Mouse (Mus musculus) T-cell, adult 2 months (primary cell): ENCODE measurements around the gene Polr2g.
"Not testable (repeated sequence)": the region's sequence is repeated elsewhere in the genome, so short reads cannot be mapped to it uniquely, and the experiment has no call there.

Source experiments
- DNase-seq: peaks from one replicate; pipeline ENCODE4 v3.0.0; 2022; ENCODE audit warnings: low spot score

Polr2g gene

GRCm38 (mm10) chr19:8798264-8798946 lies at the start of gene Polr2g:
Gene Polr2g (minus strand): TSS chr19:8798577.
- peak; percentile 92 for DNase-seq

- DNase-seq = peak; percentile 80
Measured at GRCm38 (mm10) chr19:8844371-8845129, 46.2 kb upstream of the Polr2g start.

GRCm38 (mm10) chr19:8842961-8843360 lies 44.6 kb upstream of the Polr2g start:
- DNase-seq = no peak

GRCm38 (mm10) chr19:8841012-8841411 lies 42.6 kb upstream of the Polr2g start:
- no peak for DNase-seq

GRCm38 (mm10) chr19:8839908-8840791 lies 41.8 kb upstream of the Polr2g start:
- peak; percentile 40 for DNase-seq

- DNase-seq = no peak
Measured at GRCm38 (mm10) chr19:8839103-8839907, 40.9 kb upstream of the Polr2g start, which contains the start of gene Gng3. Gene Gng3 (minus strand): TSS chr19:8839194.

GRCm38 (mm10) chr19:8838041-8838730 lies 39.8 kb upstream of the Polr2g start:
- DNase-seq = no peak

- peak; percentile 82 for DNase-seq
Measured at GRCm38 (mm10) chr19:8837251-8837791, 38.9 kb upstream of the Polr2g start, which contains the start of gene Bscl2. Gene Bscl2 (plus strand): TSS chr19:8837467.

GRCm38 (mm10) chr19:8836327-8836726 lies 38.0 kb upstream of the Polr2g start:
- not testable (repeated sequence) for DNase-seq

GRCm38 (mm10) chr19:8832971-8833370 lies 34.6 kb upstream of the Polr2g start:
- DNase-seq = no peak

- no peak for DNase-seq
Measured at GRCm38 (mm10) chr19:8831262-8831661, 32.9 kb upstream of the Polr2g start.

- no peak for DNase-seq
Measured at GRCm38 (mm10) chr19:8830664-8831063, 32.3 kb upstream of the Polr2g start.

- no peak for DNase-seq
Measured at GRCm38 (mm10) chr19:8829660-8830059, 31.3 kb upstream of the Polr2g start, which contains the start of gene AC129217.1. Gene AC129217.1 (plus strand): TSS chr19:8829773.

GRCm38 (mm10) chr19:8822696-8823095 lies 24.3 kb upstream of the Polr2g start:
- DNase-seq = no peak

GRCm38 (mm10) chr19:8821146-8821545 lies 22.8 kb upstream of the Polr2g start:
- no peak for DNase-seq

GRCm38 (mm10) chr19:8820424-8820956 lies 22.1 kb upstream of the Polr2g start:
- DNase-seq = no peak

- DNase-seq = peak; percentile 100
Measured at GRCm38 (mm10) chr19:8819596-8820423, 21.4 kb upstream of the Polr2g start, which contains the start of gene Hnrnpul2. Gene Hnrnpul2 (plus strand): TSS chr19:8820010.

GRCm38 (mm10) chr19:8818801-8819595 lies 20.6 kb upstream of the Polr2g start, which contains the start of gene Ttc9c:
Gene Ttc9c (minus strand): TSS chr19:8819333.
- DNase-seq = peak; percentile 88
